Mouse (Mus musculus) lung, embryonic 15.5 days (tissue): ENCODE data around the gene Gpc3. TPM values are rescaled to one million over a fixed set of nuclear protein-coding genes. Genes with fewer than 3 reads are reported as not detected.
"Not testable (repeated sequence)": the region's sequence is repeated elsewhere in the genome, so short reads cannot be mapped to it uniquely, and the experiment has no call there.

Experiments used
- ATAC-seq: fragments of 200-750 bp; cut with Nextera tagmentation; 2 replicates; pipeline ENCODE4 v1.8.0; 2017; ENCODE audit warnings: moderate number of reproducible peaks, borderline replicate concordance; ENCODE audit not compliant: low FRiP score, low TSS enrichment; ENCODE audit errors: extremely low read depth
- H3K27ac ChIP-seq: fragments of 300-500 bp; sonication (generic); 2 replicates; pipeline ENCODE4 v1.5.1; 2015; ENCODE audit warnings: moderate library complexity, mild to moderate bottlenecking, inconsistent platforms
- H3K27me3 ChIP-seq: fragments of 300-500 bp; sonication (generic); 2 replicates; pipeline ENCODE4 v1.6.1; 2015; ENCODE audit warnings: inconsistent platforms
- H3K36me3 ChIP-seq: fragments of 300-500 bp; sonication (generic); 2 replicates; pipeline ENCODE4 v1.6.1; 2015; ENCODE audit warnings: inconsistent platforms
- H3K4me1 ChIP-seq: fragments of 300-500 bp; sonication (generic); 2 replicates; pipeline ENCODE4 v1.6.1; 2015; ENCODE audit warnings: inconsistent platforms
- H3K4me2 ChIP-seq: fragments of 300-500 bp; sonication (generic); 2 replicates; pipeline ENCODE4 v1.6.1; 2015; ENCODE audit warnings: inconsistent platforms, mild to moderate bottlenecking, moderate library complexity
- H3K4me3 ChIP-seq: fragments of 300-500 bp; sonication (generic); 2 replicates; pipeline ENCODE4 v1.5.1; 2015; ENCODE audit warnings: mild to moderate bottlenecking, inconsistent platforms
- H3K9ac ChIP-seq: fragments of 300-500 bp; sonication (generic); 2 replicates; pipeline ENCODE4 v1.6.1; 2015; ENCODE audit warnings: inconsistent platforms
- H3K9me3 ChIP-seq: fragments of 300-500 bp; sonication (generic); 2 replicates; pipeline ENCODE4 v1.6.1; 2016; ENCODE audit warnings: inconsistent platforms
- WGBS: fragments of 180-500 bp; shearing (Covaris S2); methylation state at CpG from one replicate; pipeline ENCODE4 v1.1.7; 2015; 5-methylcytosine and 5-hydroxymethylcytosine counted together
- microRNA counts: library from miRNA; unstranded; fragments of <30 nt; microRNA quantifications from one replicate; lab custom pipeline; 2016
- microRNA-seq: library from miRNA; unstranded; fragments of <30 nt; microRNA quantifications from one replicate; pipeline ENCODE4, GENCODE M21; 2016
- polyA plus RNA-seq: library from polyadenylated mRNA; unstranded; fragments of >200 nt; fragmentation: Nextera tagmentation; extraction: Ambion mirVana; gene quantifications from 2 replicates; pipeline ENCODE4 v1.2.1, GENCODE M21; 2015

Gene Gpc3
- polyA plus RNA-seq, 1 experiment from 2014 or later = 436 TPM

DNA sequence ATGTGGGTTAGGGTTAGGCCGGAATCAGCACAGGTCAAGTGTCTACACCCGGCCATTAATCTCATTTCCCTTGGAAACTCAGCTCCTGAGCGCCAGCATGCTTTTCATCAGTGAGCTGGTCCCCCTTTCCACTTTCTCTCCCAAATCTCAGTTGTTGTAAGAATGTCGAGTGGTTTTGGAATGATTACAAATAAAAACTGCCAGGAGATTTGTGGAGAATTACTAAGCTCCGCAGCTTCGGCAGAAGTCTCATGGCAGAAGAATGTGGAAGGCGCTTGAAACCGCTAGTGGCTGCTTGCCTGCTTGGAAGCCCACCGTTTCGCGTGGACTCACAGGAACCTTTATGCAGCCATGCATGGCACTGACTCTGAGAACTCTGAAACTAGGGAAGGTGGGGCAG, 351.8 kb downstream of the Gpc3 start:
- Histone ChIP-seq H3K9ac (no peak overlapping the region), H3K4me3 (no peak overlapping the region), H3K27me3 (no peaks in the 10 kb centered on the region), H3K27ac (no peak overlapping the region), H3K36me3 (no peaks in the 10 kb centered on the region), H3K9me3 (no peaks in the 10 kb centered on the region), H3K4me1 (no peaks in the 10 kb centered on the region), H3K4me2 (no peak overlapping the region)
- 50% methylated on average over 11 of the region's 11 CpGs for WGBS
- no peak for ATAC-seq

DNA sequence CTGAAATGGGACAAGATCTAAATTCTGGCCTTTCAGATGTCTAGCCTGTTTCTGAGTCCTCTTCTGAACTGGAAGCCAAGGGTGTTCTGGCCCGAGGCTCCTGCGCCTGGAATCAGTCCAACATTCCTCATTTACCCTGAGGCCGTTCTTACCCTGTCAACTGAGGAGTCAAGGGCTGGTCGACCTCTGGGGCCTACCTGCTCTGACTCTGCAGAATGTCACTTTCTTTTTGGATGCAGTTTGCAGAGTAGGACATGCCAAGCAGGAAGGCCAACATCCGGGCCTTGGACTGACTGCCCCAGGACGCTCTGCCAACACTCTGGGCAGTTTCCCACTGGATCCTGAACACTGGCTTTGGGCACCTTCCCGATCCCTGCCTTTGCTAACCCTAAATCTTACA, 352.2 kb downstream of the Gpc3 start:
- 41% methylated on average over 7 of the region's 7 CpGs for WGBS
- Histone ChIP-seq H3K4me3 (no peak overlapping the region), H3K36me3 (no peaks in the 10 kb centered on the region), H3K9me3 (no peaks in the 10 kb centered on the region), H3K27ac (no peak overlapping the region), H3K27me3 (no peaks in the 10 kb centered on the region), H3K9ac (no peak overlapping the region), H3K4me1 (no peaks in the 10 kb centered on the region), H3K4me2 (no peak overlapping the region)
- ATAC-seq = no peak

- H3K27me3 ChIP-seq, H3K4me3 ChIP-seq, ATAC-seq, H3K9me3 ChIP-seq, H3K4me1 ChIP-seq, H3K27ac ChIP-seq, H3K9ac ChIP-seq, H3K4me2 ChIP-seq, H3K36me3 ChIP-seq: not testable (repeated sequence)
- WGBS = 30% methylated on average over 1 of the region's 1 CpGs
Observed at GRCm38 (mm10) chrX:52259771-52260170, 354.0 kb downstream of the Gpc3 start.

DNA sequence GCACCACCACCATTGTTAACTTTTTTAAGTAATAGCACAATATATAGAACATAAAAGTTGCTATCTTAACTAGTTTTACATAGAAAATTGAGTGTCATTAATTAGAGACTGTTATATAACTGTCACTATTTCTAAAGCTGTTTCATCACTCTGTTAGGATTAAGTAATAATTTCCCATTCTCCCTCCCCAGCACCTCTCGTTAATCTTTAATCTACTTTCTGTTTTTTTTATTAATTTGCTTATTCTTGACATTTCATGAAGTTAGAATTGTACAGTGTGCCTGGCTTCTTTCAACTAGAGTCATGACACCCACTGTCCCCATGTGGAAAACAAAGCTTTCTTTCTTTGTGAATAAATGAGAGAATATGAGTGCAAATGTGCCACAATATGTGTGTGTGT, 359.2 kb downstream of the Gpc3 start:
- WGBS = 76% methylated on average over 1 of the region's 1 CpGs
- Histone ChIP-seq H3K9me3 (no peaks in the 10 kb centered on the region), H3K9ac (no peak overlapping the region), H3K4me3 (no peak overlapping the region), H3K27ac (no peak overlapping the region), H3K4me2 (no peak overlapping the region), H3K36me3 (no peaks in the 10 kb centered on the region), H3K4me1 (no peaks in the 10 kb centered on the region), H3K27me3 (no peaks in the 10 kb centered on the region)
- no peak for ATAC-seq

DNA sequence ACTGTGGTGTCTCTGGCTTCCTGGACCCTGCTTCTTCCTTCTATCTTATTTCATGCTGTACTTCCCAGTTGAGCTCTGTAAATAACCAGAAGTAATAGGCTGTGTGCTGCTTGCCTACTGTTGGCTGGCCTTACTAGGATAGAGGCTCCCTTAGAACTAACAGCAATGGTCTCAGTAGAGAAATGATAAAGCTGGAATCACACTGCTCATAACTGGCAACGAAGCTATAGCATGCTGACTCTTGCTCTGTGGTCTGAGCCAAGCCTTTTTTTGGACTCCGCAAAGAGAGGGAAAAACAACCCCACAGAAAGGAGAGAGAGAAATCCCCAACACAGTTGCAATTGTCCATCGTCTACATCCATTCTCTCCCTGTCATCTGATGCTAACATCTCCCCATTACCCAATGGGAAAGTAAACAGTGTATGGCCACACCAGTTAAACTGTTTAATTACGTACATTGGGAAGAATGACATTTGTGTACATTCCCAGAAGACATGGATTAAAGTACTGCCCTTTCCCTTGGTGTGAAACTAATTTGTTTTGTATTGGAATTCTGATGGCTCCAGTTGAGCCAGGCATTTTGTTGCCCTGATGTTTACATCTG, 368.0 kb downstream of the Gpc3 start:
- peak; percentile 55; the same call in 1 of the 2 replicates for ATAC-seq
- Histone ChIP-seq H3K36me3 (no peaks in the 10 kb centered on the region), H3K27ac (no peak overlapping the region), H3K9ac (no peak overlapping the region), H3K9me3 (no peaks in the 10 kb centered on the region), H3K4me3 (no peak overlapping the region), H3K4me1 (no peaks in the 10 kb centered on the region), H3K27me3 (no peaks in the 10 kb centered on the region), H3K4me2 (no peak overlapping the region)
- 51% methylated on average over 4 of the region's 4 CpGs for WGBS

DNA sequence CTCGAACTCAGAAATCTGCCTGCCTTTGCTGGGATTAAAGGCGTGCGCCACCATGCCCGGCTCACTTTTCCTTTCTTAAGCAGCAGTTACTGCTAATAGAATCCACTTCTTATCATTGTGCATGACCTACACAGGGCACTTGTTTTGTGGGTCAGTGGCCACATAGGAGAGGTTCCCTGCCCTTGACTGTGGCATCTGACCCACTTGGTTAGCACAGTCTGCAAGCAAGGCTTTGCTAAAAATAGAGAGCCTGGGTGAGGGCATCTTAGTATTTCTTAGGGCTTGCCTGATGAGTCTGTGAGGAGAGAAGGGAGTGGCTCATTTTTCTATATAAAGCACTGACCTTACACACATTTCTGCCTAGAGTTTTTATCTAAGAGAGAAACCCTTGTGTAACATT, 376.3 kb downstream of the Gpc3 start:
- H3K4me1 ChIP-seq = no peaks in the 10 kb centered on the region
- WGBS = 92% methylated on average over 4 of the region's 4 CpGs
- ATAC-seq = no peak
- H3K9ac ChIP-seq = no peak overlapping the region
- H3K27me3 ChIP-seq = 0 out of 2 replicates have a peak, but pooled peaks cover 2% of the 10 kb centered on the region
- H3K27ac ChIP-seq = no peak overlapping the region
- H3K36me3 ChIP-seq = no peaks in the 10 kb centered on the region
- no peak overlapping the region for H3K4me3 ChIP-seq
- H3K9me3 ChIP-seq = no peaks in the 10 kb centered on the region
- no peak overlapping the region for H3K4me2 ChIP-seq

DNA sequence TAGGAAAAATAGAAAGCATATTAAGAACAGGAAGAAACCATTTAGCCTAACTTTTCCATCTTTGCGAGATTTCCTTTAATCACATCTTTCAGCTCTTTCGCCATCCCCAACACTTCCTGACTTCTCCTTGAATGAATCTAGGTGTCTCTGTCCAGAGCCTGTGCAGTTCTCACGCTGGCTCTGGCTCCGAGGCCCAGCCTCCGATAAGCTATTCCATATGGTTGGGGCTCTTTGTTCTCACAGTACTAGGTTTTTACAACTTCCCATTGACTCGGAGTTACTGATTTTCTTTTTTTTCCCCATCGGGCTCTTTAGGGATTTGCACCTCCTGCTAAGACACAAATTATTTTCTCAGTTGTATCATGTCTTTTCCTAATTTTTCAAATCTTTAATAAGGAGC, 381.8 kb downstream of the Gpc3 start:
- H3K36me3 ChIP-seq = no peaks in the 10 kb centered on the region
- 55% methylated on average over 7 of the region's 7 CpGs for WGBS
- H3K4me2 ChIP-seq = no peak overlapping the region
- no peak overlapping the region for H3K9ac ChIP-seq
- 0 out of 2 replicates have a peak, but pooled peaks cover 2% of the 10 kb centered on the region for H3K27me3 ChIP-seq
- no peaks in the 10 kb centered on the region for H3K4me1 ChIP-seq
- no peak overlapping the region for H3K4me3 ChIP-seq
- no peak for ATAC-seq
- H3K9me3 ChIP-seq = no peaks in the 10 kb centered on the region
- no peak overlapping the region for H3K27ac ChIP-seq

DNA sequence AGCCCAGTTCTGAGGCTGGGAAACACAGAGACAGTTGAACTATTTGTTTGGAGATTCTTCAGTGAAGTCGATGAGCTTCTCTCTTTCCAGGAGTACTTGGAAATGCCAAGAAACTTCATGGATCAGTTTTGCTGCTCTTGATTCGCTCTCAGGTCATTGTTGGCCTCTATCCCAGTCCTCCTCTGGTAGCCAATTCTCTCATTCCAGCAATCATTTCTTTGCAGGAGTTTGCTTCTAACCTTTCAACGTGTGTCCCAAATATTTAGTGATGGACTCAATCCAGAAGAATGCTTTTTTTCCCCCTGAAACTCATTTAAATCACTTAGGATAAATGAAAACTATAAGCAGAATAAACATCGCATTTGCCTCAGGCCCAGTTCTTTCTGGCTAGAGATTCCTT, 383.0 kb downstream of the Gpc3 start:
- Histone ChIP-seq H3K27me3 (0 out of 2 replicates have a peak, but pooled peaks cover 2% of the 10 kb centered on the region), H3K4me2 (no peak overlapping the region), H3K9ac (no peak overlapping the region), H3K36me3 (no peaks in the 10 kb centered on the region), H3K27ac (no peak overlapping the region), H3K4me3 (no peak overlapping the region), H3K9me3 (no peaks in the 10 kb centered on the region), H3K4me1 (no peaks in the 10 kb centered on the region)
- no peak for ATAC-seq
- WGBS = 58% methylated on average over 4 of the region's 4 CpGs

MicroRNAs encoded within 50 kb of the gene (microRNA counts, 519-probe panel; counts per million panel counts)
- 2,537 counts per million, percentile 54 among the panel's probes with 10 or more counts for microRNA mmu-miR-717 (lab: Ali Mortazavi, UCI)

Small RNAs within 50 kb of the gene (microRNA-seq; reads per million reads assigned to microRNA genes)
- not detected for gene Mir6384
- not detected for gene Mir717

Other genes with a start within 250 kb of the Gpc3 start
- gene Ccdc160, start 177.2 kb upstream of the Gpc3 start, polyA plus RNA-seq = 2.8 and 3.6 TPM in 2 replicates